ENCODE assay signal across 12 mouse cellular contexts in the genomic region with DNA sequence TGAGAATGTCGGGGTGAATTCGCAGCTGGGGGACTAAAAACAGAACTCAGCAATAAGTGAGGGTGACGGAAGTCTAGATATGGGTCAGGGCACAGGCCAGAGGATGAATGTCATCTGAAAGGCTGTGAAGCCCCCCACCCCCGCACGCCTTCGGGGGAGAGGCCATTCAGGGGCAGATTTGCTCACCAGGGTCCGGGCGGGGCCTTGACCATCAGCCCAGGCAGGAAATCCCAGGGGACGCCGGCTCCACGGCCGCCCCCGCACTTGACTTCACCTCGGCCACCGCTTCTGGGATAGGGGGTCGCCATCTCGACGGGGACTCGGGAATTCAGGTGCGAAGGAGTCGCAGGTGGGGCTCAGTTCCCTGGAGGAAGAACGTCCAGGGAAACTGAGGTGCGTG. TPM values are rescaled to one million over a fixed set of nuclear protein-coding genes. Genes with fewer than 3 reads are reported as not detected.
DNase-seq lines count a peak whose midpoint lies in the region; ATAC-seq and TF ChIP-seq lines count a peak whose summit lies in the region.
"Had no signal": no experiment of that assay in that cellular context is flagged by ENCODE, and none has a peak within 500 bp of the region (broad histone marks: within the 10 kb centered on the region; RNA-seq: fewer than 3 reads in every experiment).

No protein-coding gene starts in this region.

- H3K9me3 ChIP-seq in heart, embryonic 13.5 days: peaks cover 3% of the 10 kb centered on the region
- no peaks in the 10 kb centered on the region for H3K9me3 ChIP-seq in ES-Bruce4 (replicated peaks; ENCODE audit: control insufficient read depth, insufficient read depth, low read length, poor library complexity, severe bottlenecking)
- no peaks in the 10 kb centered on the region for H3K9me3 ChIP-seq in hindbrain, embryonic 11.5 days (ENCODE audit: control insufficient read depth, low read length)
- H3K9me3 ChIP-seq in midbrain, embryonic 10.5 days (replicated peaks): no peaks in the 10 kb centered on the region

- intact Hi-C loops in heart, postnatal 14 days (cut with DNase I): no loop called here

- no peak for TF ChIP-seq EP300 in ES-Bruce4 (IDR thresholded peaks at IDR 0.05; ENCODE audit: insufficient read depth, low read depth, low read length)

- H3K4me3 ChIP-seq in heart, embryonic 13.5 days: peak overlapping the region; percentile 43
- peak overlapping the region; percentile 43 for H3K4me3 ChIP-seq in ES-Bruce4 (ENCODE audit: low read depth, low read length)
- H3K4me3 ChIP-seq in hindbrain, embryonic 11.5 days (ENCODE audit: low read depth, low read length): peak overlapping the region; percentile 9; the same call in 1 of the 2 replicates
- peak overlapping the region; percentile 53 for H3K4me3 ChIP-seq in midbrain, embryonic 10.5 days

- no peaks in the 10 kb centered on the region for H3K36me3 ChIP-seq in heart, embryonic 13.5 days
- H3K36me3 ChIP-seq in ES-Bruce4 (ENCODE audit: control insufficient read depth, insufficient read depth, low read length, poor library complexity, severe bottlenecking): no peaks in the 10 kb centered on the region
- no peaks in the 10 kb centered on the region for H3K36me3 ChIP-seq in hindbrain, embryonic 11.5 days (ENCODE audit: control insufficient read depth, insufficient read depth, low read length)
- H3K36me3 ChIP-seq in midbrain, embryonic 10.5 days: no peaks in the 10 kb centered on the region

- TF ChIP-seq POLR2A in ES-Bruce4 (IDR thresholded peaks at IDR 0.05; ENCODE audit: insufficient read depth, low read length): no peak

- H3K4me2 ChIP-seq in heart, embryonic 13.5 days: peak overlapping the region; percentile 67
- no peak overlapping the region; the same call in 1 of the 2 replicates for H3K4me2 ChIP-seq in hindbrain, embryonic 11.5 days (replicated peaks; ENCODE audit: low read depth, low read length)

- 3% methylated on average over 23 of the region's 23 CpGs for WGBS in heart, embryonic 13.5 days
- 6% methylated on average over 23 of the region's 23 CpGs for WGBS in hindbrain, embryonic 11.5 days
- WGBS in midbrain, embryonic 10.5 days: 6% methylated on average over 23 of the region's 23 CpGs

- H3K27ac ChIP-seq in heart, embryonic 13.5 days (replicated peaks): no peak overlapping the region
- no peak overlapping the region for H3K27ac ChIP-seq in ES-Bruce4 (ENCODE audit: insufficient read depth, low read length)
- H3K27ac ChIP-seq in hindbrain, embryonic 11.5 days (ENCODE audit: low read depth, low read length): no peak overlapping the region
- no peak overlapping the region for H3K27ac ChIP-seq in midbrain, embryonic 10.5 days (replicated peaks)

- no peak for TF ChIP-seq CTCF in ES-Bruce4 (IDR thresholded peaks at IDR 0.05; ENCODE audit: low read depth, low read length)

- H3K4me1 ChIP-seq in heart, embryonic 13.5 days: peaks cover 21% of the 10 kb centered on the region
- H3K4me1 ChIP-seq in ES-Bruce4 (ENCODE audit: control insufficient read depth, insufficient read depth, low read length): no peaks in the 10 kb centered on the region
- peaks cover 4% of the 10 kb centered on the region; the same call in 1 of the 2 replicates for H3K4me1 ChIP-seq in hindbrain, embryonic 11.5 days (replicated peaks; ENCODE audit: control insufficient read depth, insufficient read depth, low read length)
- peaks cover 24% of the 10 kb centered on the region for H3K4me1 ChIP-seq in midbrain, embryonic 10.5 days

- no peak for ATAC-seq in heart, embryonic 13.5 days (ENCODE audit: extremely low read depth, insufficient number of reproducible peaks, low FRiP score, low TSS enrichment)
- no peak for ATAC-seq in hindbrain, embryonic 11.5 days (ENCODE audit: low FRiP score)

- H3K9ac ChIP-seq in heart, embryonic 13.5 days: no peak overlapping the region
- H3K9ac ChIP-seq in ES-Bruce4 (ENCODE audit: low read depth, poor library complexity, severe bottlenecking): peak overlapping the region; percentile 20
- no peak overlapping the region for H3K9ac ChIP-seq in hindbrain, embryonic 11.5 days (ENCODE audit: low read depth, low read length)

- peaks cover 90% of the 10 kb centered on the region for H3K27me3 ChIP-seq in heart, embryonic 13.5 days (replicated peaks)
- H3K27me3 ChIP-seq in ES-Bruce4 (ENCODE audit: control insufficient read depth, insufficient read depth, low read length, poor library complexity, severe bottlenecking): peaks cover 9% of the 10 kb centered on the region
- peaks cover 61% of the 10 kb centered on the region for H3K27me3 ChIP-seq in hindbrain, embryonic 11.5 days (ENCODE audit: control insufficient read depth, insufficient read depth, low read length)
- peaks cover 83% of the 10 kb centered on the region for H3K27me3 ChIP-seq in midbrain, embryonic 10.5 days (ENCODE audit: low read depth, poor library complexity, severe bottlenecking)

- no peak for DNase-seq in heart, postnatal 14 days
- no peak for DNase-seq in hindbrain, embryonic 11.5 days (ENCODE audit: low spot score)
- DNase-seq in midbrain, embryonic 10.5 days (ENCODE audit: low spot score): no peak
- DNase-seq in gastrocnemius, postnatal 25 days: no peak
- no peak for DNase-seq in frontal cortex, postnatal 14 days (ENCODE audit: low spot score in 2 of 2)
- no peak for DNase-seq in spleen, adult 12 weeks (ENCODE audit: low spot score)
- DNase-seq: B cell, adult 2 months; cerebellum, adult 8-10 months; gastrocnemius, postnatal 36 days; right cerebral cortex, postnatal 14 days had no signal

RNA-seq across cellular contexts. Expression of gene Npas1, which starts 2.2 kb away (rescaled TPM):
- 0.36 and 0.37 TPM in 2 replicates for polyA plus RNA-seq in heart, embryonic 13.5 days (2015; fragmentation: Nextera tagmentation; extraction: Ambion mirVana)
- total RNA-seq in heart, postnatal 14 days (2021): not detected
- polyA plus RNA-seq in ES-Bruce4 (2011; ENCODE audit: insufficient read depth, insufficient read length, low read depth, missing spikeins): 0.27 and 0.70 TPM in 2 replicates
- polyA plus RNA-seq in hindbrain, embryonic 11.5 days (2014; fragmentation: Nextera tagmentation; extraction: Ambion mirVana): 0.14 and 0.34 TPM in 2 replicates
- polyA plus RNA-seq in midbrain, embryonic 10.5 days (2016; fragmentation: Nextera tagmentation; extraction: Ambion mirVana): 0.32 and 0.74 TPM in 2 replicates
- total RNA-seq in gastrocnemius, postnatal 25 days (2021): not detected
- total RNA-seq: gastrocnemius, postnatal 36 days had no signal

RNA-seq across cellular contexts. Expression of gene Tmem160, which starts 22.7 kb away (rescaled TPM):
- 73.2 and 79.2 TPM in 2 replicates for polyA plus RNA-seq in heart, embryonic 13.5 days (2015; fragmentation: Nextera tagmentation; extraction: Ambion mirVana)
- total RNA-seq in heart, postnatal 14 days (2021): 10 to 100 TPM; 85.0 to 86.8 TPM
- polyA plus RNA-seq in ES-Bruce4 (2011; ENCODE audit: insufficient read depth, insufficient read length, low read depth, missing spikeins): 24.3 and 25.4 TPM in 2 replicates
- 51.4 and 56.5 TPM in 2 replicates for polyA plus RNA-seq in hindbrain, embryonic 11.5 days (2014; fragmentation: Nextera tagmentation; extraction: Ambion mirVana)
- 54.5 and 64.7 TPM in 2 replicates for polyA plus RNA-seq in midbrain, embryonic 10.5 days (2016; fragmentation: Nextera tagmentation; extraction: Ambion mirVana)
- 10 to 100 TPM; 37.4 to 39.4 TPM for total RNA-seq in gastrocnemius, postnatal 25 days (2021)
